Mouse (Mus musculus): ENCODE results near the gene Eno2. TPM values are rescaled to one million over a fixed set of nuclear protein-coding genes. Genes with fewer than 3 reads are reported as not detected.

The Eno2 gene
- total RNA-seq, 2 experiments from 2014 or later, result 466 to 486 TPM

GRCm38 (mm10) chr6:124729850-124730705, 39.4 kb downstream of the Eno2 start:
- intact Hi-C loops (cut with DNase I), result no loop called here
- DNase-seq (ENCODE audit: extremely low spot score in 1 of 2, low spot score in 2 of 2), result no peak

DNA sequence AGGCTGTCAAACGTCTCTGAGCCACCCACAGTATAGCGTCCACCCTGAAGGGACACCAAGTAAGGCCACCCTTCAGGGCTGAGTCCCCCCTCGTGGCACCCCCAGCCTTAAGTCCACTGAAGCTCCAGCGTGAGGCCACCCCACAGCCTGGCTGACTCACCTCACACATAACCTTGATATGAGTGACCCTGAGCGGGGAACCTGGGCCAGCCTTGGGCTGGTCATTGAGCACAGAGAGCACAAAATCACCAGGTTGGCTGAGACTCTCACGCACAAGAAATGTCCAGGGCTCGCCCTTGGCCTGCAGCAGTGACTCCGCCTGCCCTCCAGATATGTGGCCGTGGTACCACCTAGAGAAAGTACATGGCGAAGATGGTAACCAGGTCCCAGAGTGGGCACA, 40.9 kb downstream of the Eno2 start:
- intact Hi-C loops (cut with DNase I), result no loop called here
- no peak for DNase-seq (ENCODE audit: extremely low spot score in 1 of 2, low spot score in 2 of 2)

GRCm38 (mm10) chr6:124724472-124724871, 45.0 kb downstream of the Eno2 start:
- intact Hi-C loops (cut with DNase I), result no loop called here
- DNase-seq (ENCODE audit: extremely low spot score in 1 of 2, low spot score in 2 of 2), result no peak

DNA sequence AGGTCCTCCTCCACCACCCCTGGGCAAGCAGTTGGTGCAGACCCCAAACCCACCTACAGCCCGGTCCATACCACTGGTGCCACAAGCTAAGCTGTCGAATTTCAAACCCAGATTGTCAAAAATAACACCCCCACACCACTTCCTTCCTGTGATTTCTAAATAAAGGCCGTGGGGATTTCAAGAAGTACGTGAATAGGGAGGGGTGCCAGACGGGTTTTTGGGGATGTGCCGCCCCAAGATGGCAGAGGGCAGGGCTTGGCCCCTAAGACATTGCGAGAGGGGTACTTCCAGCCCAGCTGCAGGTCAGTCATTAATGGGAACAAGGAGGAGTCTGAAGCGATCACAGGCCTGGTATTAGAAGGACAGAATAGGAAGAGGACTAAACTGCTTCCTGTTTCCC, 45.9 kb downstream of the Eno2 start:
- intact Hi-C loops (cut with DNase I), result no loop called here
- DNase-seq (ENCODE audit: extremely low spot score in 1 of 2, low spot score in 2 of 2), result no peak

GRCm38 (mm10) chr6:124722876-124723473, 46.5 kb downstream of the Eno2 start:
- intact Hi-C loops (cut with DNase I), result no loop called here

DNA sequence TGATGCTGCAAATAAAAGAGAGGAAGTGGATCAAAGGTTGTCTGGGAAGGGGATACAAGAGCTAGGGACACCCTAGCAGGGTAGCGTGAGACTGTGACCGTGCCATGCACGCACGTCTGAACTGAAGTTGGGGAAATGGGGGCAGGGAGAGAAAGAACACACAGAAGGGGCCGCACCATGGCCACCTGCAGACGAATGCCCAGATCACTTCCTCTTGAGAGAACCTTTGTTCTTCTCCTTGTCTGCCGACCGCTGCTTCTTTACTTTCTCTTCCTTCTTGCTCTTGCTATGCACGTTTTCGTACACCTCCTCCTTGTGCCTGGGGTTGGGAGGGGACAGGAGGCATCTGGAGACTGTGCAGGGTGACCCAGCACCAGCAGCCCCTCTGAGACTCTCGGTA, 48.6 kb downstream of the Eno2 start:
- no peak for DNase-seq (ENCODE audit: extremely low spot score in 1 of 2, low spot score in 2 of 2)
- intact Hi-C loops (cut with DNase I), result no loop called here

More at GRCm38 (mm10) chr6:124722876-124723473, 46.5 kb downstream of the Eno2 start:
- no peak for DNase-seq (ENCODE audit: extremely low spot score in 1 of 2, low spot score in 2 of 2)

DNA sequence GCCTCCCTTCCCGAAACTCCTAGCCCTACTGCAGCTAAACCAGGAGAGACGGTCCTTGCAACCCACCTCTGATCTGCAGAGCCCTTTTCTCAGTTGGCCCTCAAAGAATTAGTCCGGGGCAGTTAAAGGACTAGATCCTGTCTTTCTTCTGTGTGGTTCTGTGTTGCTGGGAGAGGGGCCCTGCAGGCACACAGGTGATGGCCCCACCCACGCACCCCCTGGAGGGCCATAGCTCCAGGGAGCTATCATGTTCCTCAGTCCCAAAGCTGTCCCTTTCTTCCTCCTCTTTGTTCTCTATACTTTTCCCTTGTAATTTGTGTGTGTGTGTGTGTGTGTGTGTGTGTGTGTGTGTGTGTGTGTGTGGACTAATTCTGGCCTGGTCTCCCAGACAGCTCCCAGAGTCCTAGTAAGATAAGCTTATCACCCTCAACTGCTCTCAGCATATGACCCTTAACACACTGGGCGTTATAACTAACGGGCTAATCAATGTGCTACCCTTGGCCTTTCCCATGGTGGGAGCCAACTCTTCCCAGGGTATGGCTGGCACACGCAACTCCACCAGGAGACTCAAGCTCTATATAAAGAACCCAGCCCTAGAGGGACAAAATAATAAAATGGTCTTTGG, 50.0 kb downstream of the Eno2 start:
- no peak for DNase-seq (ENCODE audit: extremely low spot score in 1 of 2, low spot score in 2 of 2)
- intact Hi-C loops (cut with DNase I), result no loop called here

DNA sequence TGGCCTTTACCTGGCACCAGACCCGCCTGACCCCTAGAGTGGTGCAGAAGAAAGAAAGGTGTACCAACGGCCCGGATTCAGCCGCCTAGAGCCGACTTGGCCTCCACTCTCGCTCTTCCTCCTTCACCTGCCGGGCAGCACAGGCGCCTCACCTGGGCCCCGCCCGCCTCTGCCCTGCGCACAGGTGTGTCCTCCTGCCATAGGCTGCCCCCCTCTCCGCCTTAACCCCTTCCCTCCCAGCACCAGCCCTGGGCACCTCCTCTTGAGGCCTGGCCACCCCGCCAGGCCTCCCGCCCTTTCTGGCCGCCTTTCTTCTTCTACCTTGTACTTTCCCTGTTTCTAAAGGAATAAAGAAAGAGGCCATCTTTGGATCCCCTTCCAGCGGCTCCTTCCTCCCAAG, 50.8 kb downstream of the Eno2 start:
- no peak for DNase-seq (ENCODE audit: extremely low spot score in 1 of 2, low spot score in 2 of 2)
- intact Hi-C loops (cut with DNase I), result no loop called here

GRCm38 (mm10) chr6:124717968-124718367, 51.5 kb downstream of the Eno2 start:
- DNase-seq (ENCODE audit: extremely low spot score in 1 of 2, low spot score in 2 of 2), result no peak
- intact Hi-C loops (cut with DNase I), result no loop called here

GRCm38 (mm10) chr6:124716864-124717490, 52.5 kb downstream of the Eno2 start:
- intact Hi-C loops (cut with DNase I), result no loop called here
- peak in 1 of 2 experiments; percentile 65 for DNase-seq (ENCODE audit: extremely low spot score in 1 of 2, low spot score in 2 of 2)

- intact Hi-C loops (cut with DNase I), result no loop called here
- no peak for DNase-seq (ENCODE audit: extremely low spot score in 1 of 2, low spot score in 2 of 2)
Measured at GRCm38 (mm10) chr6:124712918-124713317, 56.6 kb downstream of the Eno2 start.

GRCm38 (mm10) chr6:124711824-124712782, 57.4 kb downstream of the Eno2 start, which contains the start of the genes Emg1 and Phb2:
Gene Emg1, minus strand, starts transcription at chr6:124712178.
Gene Phb2, plus strand, starts transcription at chr6:124712336.
- peak; percentile 97 to 99 for DNase-seq (ENCODE audit: extremely low spot score in 1 of 2, low spot score in 2 of 2)
- intact Hi-C loops (cut with DNase I), result no loop called here

Small RNA genes lying within 50 kb of the gene (microRNA-seq; reads per million reads assigned to microRNA genes)
- gene Mir141 (not detected), gene Mir200c (22.4 reads per million, percentile 41 among the genes with 10 or more reads in this experiment)

Other genes starting within 250 kb of the Eno2 start
- gene C1s1, start 227.3 kb downstream of the Eno2 start, total RNA-seq (2021), result 1 to 10 TPM; 1.2 to 2.0 TPM
- gene C1rb, start 199.4 kb downstream of the Eno2 start, total RNA-seq (2021), result not detected
- under 1 TPM; 0.19 to 0.59 TPM for gene C1s2, start 133.6 kb downstream of the Eno2 start, total RNA-seq (2021)
- 10 to 100 TPM; 29.7 to 36.4 TPM for gene Lpcat3, start 106.6 kb downstream of the Eno2 start, total RNA-seq (2021)
- 10 to 100 TPM; 38.0 to 42.6 TPM for gene Emg1, start 57.5 kb downstream of the Eno2 start, total RNA-seq (2021)
- gene Phb2, start 57.3 kb downstream of the Eno2 start, total RNA-seq (2021), result 100 to 1,000 TPM; 151 to 160 TPM
- 1 to 10 TPM; 3.4 to 4.7 TPM for gene Ptpn6, start 31.0 kb downstream of the Eno2 start, total RNA-seq (2021)
- 100 to 1,000 TPM; 298 to 316 TPM for gene Grcc10, start 28.3 kb downstream of the Eno2 start, total RNA-seq (2021)
- not detected for gene Gm45234, start 13.7 kb downstream of the Eno2 start, total RNA-seq (2021)
- 100 to 1,000 TPM; 156 to 158 TPM for gene Atn1, start 13.1 kb downstream of the Eno2 start, total RNA-seq (2021)
- under 1 TPM; 0.41 to 0.77 TPM for gene Lrrc23, start 10.1 kb upstream of the Eno2 start, total RNA-seq (2021)
- 1 to 10 TPM; 4.4 to 5.3 TPM for gene Spsb2, start 39.0 kb upstream of the Eno2 start, total RNA-seq (2021)
- gene Tpi1, start 44.6 kb upstream of the Eno2 start, total RNA-seq (2021), result 100 to 1,000 TPM; 512 to 527 TPM
- 100 to 1,000 TPM; 194 to 200 TPM for gene Usp5, start 59.8 kb upstream of the Eno2 start, total RNA-seq (2021)
- gene Cdca3, start 59.9 kb upstream of the Eno2 start, total RNA-seq (2021), result 1 to 10 TPM; 2.8 to 4.4 TPM
- gene Gnb3, start 70.6 kb upstream of the Eno2 start, total RNA-seq (2021), result under 1 TPM; 0.19 to 0.28 TPM
- gene P3h3, start 88.1 kb upstream of the Eno2 start, total RNA-seq (2021), result 10 to 100 TPM; 30.7 to 32.5 TPM
- 100 to 1,000 TPM; 214 to 216 TPM for gene Gpr162, start 94.3 kb upstream of the Eno2 start, total RNA-seq (2021)
- 1 to 10 TPM; 1.2 to 3.7 TPM for gene Cd4, start 118.5 kb upstream of the Eno2 start, total RNA-seq (2021)
- 1 to 10 TPM; 1.4 to 1.5 TPM for gene Lag3, start 142.0 kb upstream of the Eno2 start, total RNA-seq (2021)
- gene Ptms, start 150.4 kb upstream of the Eno2 start, total RNA-seq (2021), result 1,000 to 10,000 TPM; 1,368 to 1,394 TPM
- gene Mlf2, start 161.7 kb upstream of the Eno2 start, total RNA-seq (2021), result 100 to 1,000 TPM; 597 to 610 TPM
- 100 to 1,000 TPM; 115 to 116 TPM for gene Cops7a, start 195.9 kb upstream of the Eno2 start, total RNA-seq (2021)
- 100 to 1,000 TPM; 116 TPM for gene Pianp, start 227.0 kb upstream of the Eno2 start, total RNA-seq (2021)
- 10 to 100 TPM; 41.0 to 41.2 TPM for gene Zfp384, start 239.5 kb upstream of the Eno2 start, total RNA-seq (2021)

Data from left cerebral cortex, postnatal 10 days (tissue).